Mouse (Mus musculus) small intestine, adult 10 weeks (tissue): Measurements from ENCODE around the gene Vmn1r9. TPM values are rescaled to one million over a fixed set of nuclear protein-coding genes. Genes with fewer than 3 reads are reported as not detected.

ENCODE experiments used
- polyA plus RNA-seq: library from polyadenylated mRNA; stranded (reverse); fragments of 350-450 nt; fragmentation: Illumina TruSeq; extraction: RNeasy Lipid Tissue Mini Kit (QIAGEN cat#74804); gene quantifications from one replicate; pipeline ENCODE4 v1.2.3, GENCODE M21; 2014; ENCODE audit warnings: low replicate concordance

Vmn1r9 gene
- polyA plus RNA-seq: not detected

GRCm38 (mm10) chr6:57066487-57066886, at the start of gene Vmn1r9:
TSS of gene Vmn1r9 (plus strand) at chr6:57066787.

GRCm38 (mm10) chr6:57025224-57025623, 41.4 kb upstream of the Vmn1r9 start, which contains the start of gene Vmn1r7:
TSS of gene Vmn1r7 (minus strand) at chr6:57025324.

GRCm38 (mm10) chr6:57031984-57032383, 34.6 kb upstream of the Vmn1r9 start, which contains the start of gene Vmn1r8:
TSS of gene Vmn1r8 (plus strand) at chr6:57032284.

GRCm38 (mm10) chr6:57109154-57109553, 42.6 kb downstream of the Vmn1r9 start, which contains the start of gene Vmn1r10:
TSS of gene Vmn1r10 (plus strand) at chr6:57109454.

Other genes starting within 250 kb of the Vmn1r9 start
- 9.9 TPM for gene Fkbp9, start 234.7 kb upstream of the Vmn1r9 start, polyA plus RNA-seq
- 107 TPM for gene Nt5c3, start 142.9 kb upstream of the Vmn1r9 start, polyA plus RNA-seq
- 0.33 TPM for gene Vmn1r4, start 142.8 kb upstream of the Vmn1r9 start, polyA plus RNA-seq
- not detected for gene Vmn1r5, start 96.5 kb upstream of the Vmn1r9 start, polyA plus RNA-seq
- gene Vmn1r6, start 69.5 kb upstream of the Vmn1r9 start, polyA plus RNA-seq: not detected
- not detected for gene Vmn1r7, start 41.5 kb upstream of the Vmn1r9 start, polyA plus RNA-seq
- gene Vmn1r8, start 34.5 kb upstream of the Vmn1r9 start, polyA plus RNA-seq: not detected
- gene Vmn1r10, start 42.7 kb downstream of the Vmn1r9 start, polyA plus RNA-seq: not detected
- gene Vmn1r11, start 66.7 kb downstream of the Vmn1r9 start, polyA plus RNA-seq: not detected
- not detected for gene Vmn1r12, start 90.1 kb downstream of the Vmn1r9 start, polyA plus RNA-seq
- not detected for gene Vmn1r13, start 136.5 kb downstream of the Vmn1r9 start, polyA plus RNA-seq
- gene Vmn1r14, start 164.9 kb downstream of the Vmn1r9 start, polyA plus RNA-seq: not detected
- not detected for gene Vmn1r15, start 191.2 kb downstream of the Vmn1r9 start, polyA plus RNA-seq